Mouse (Mus musculus) mouse embryonic stem cell (cell line): ENCODE results near the gene Sec63.

Source experiments
- in situ Hi-C, 2 experiments: fragments of 300-500 bp; cut with MboI; formaldehyde crosslinking; loops; 1 replicate in 1 of 2; 3 replicates in 1 of 2; pipeline ENCODE4 v1.14.3; 2019 to 2020; ENCODE audit warnings: low sequenced_read_pairs in 2 of 2, low pct_unique_long_range_greater_than_20kb in 1 of 2, mixed read lengths in 1 of 2; ENCODE audit not compliant: unreplicated experiment in 1 of 2

Sec63 gene

DNA sequence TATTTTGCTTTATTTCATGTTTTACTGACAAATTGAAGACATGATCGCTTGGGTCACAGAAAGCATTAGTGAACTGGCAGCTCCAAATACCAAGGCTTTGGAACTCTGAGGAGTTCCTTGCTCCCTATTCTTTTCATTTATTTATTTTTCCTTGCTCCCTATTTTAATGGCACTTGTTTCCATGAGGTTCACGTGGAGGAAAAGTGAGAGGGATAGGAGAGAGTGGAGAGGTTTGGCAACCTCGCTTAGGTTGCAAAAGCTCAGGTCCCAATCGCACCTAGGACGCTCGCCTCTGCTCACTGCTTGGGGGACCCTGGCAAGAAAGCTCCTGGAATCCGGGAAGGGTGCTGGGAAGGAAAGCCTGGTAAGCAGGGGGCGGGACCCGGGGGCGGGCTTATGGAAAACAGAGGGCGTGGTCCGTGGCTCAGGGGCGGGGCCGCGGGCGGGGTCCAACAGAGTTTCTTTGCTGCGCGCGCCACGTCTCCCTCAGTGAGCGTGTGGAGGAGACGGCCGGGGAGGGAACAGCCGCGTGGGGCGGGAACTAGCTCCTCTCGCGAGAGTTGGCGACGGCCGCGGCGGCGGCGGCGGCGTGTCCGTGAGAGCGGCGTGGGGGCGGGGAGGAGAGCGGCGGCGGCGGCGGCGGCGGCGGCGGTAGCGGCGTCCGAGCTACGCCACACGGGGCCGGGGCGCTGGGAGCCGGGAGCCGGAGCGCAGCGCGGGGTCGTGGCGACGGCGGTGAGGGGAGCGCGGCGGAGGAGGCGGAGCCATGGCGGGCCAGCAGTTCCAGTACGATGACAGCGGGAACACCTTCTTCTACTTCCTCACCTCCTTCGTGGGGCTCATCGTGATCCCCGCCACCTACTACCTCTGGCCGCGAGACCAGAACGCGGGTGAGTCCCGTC lies at the start of gene Sec63:
TSS of gene Sec63 (plus strand) at position 498 of the 902 bp plus-strand sequence.
- in situ Hi-C loops, result no loop called here

DNA sequence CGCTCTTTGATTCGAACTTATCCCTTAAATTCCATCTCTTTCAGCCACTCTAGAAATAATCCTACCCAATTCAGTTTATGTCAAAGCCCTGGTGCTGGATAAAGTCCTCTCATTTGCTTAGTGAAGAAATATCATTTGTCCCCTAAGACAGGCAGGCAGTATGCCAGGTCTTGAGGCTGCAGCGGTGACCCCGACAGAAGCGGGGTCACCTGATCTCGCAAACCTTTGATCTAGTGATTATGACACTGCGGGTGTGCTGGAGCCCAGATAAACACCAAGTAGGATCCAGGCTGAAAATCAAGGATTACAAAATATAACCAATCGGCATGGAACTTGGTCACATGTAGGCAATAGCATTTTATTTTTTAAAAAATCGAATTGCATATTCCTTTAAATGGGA lies 46.6 kb upstream of the Sec63 start:
- in situ Hi-C loops, result no loop called here

DNA sequence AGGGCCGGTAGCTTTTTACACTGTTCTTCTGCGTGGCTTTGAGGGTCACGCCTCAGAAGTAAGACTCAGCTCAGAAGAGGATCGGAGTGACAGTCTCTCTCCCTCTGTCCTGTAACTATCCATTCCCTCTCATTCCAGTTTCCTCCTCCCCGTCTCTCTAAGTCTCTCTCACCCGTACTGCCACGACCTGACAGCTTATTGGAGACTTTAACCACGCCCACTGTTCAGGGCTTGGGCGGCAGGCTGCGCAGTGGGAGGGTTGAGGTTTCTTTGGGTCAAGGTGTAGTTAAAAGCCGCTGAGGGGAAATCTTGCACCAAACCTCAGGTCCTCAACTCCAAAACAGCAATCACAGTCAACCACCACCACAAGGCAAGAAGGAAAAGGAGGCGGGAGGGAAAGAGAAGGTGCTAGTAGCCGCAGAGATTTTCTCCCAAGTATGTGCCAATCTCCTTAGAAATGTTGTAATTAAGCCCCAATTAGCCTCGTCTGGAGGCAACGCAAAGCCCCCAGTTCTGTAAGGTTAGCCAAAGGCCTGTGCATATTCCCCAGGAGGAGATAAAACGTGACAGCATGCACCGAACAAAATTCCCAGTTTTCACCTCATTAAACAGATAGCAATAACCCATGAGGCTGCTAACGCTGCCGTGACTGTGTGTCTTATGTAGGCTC lies 45.8 kb upstream of the Sec63 start:
- in situ Hi-C loops, result no loop called here

DNA sequence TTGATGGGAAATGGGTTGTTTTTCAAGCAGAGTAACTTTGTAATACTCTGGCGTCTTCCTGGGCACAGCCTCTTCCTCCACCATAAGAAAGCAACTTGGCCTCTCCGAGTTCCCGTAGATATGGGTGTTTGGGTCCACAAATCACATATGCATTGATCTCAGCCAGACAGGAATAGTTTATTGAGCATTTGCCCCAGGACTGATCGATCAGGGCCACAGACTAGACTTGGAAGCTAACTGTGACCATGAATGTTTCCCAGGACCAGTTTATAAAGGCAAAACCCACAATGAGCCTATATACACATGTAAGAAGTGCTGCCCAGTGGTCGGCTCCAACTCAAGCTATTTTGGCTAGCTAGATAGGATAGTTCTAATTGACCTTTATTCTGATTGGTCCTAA lies 39.2 kb upstream of the Sec63 start:
- in situ Hi-C loops, result no loop called here

DNA sequence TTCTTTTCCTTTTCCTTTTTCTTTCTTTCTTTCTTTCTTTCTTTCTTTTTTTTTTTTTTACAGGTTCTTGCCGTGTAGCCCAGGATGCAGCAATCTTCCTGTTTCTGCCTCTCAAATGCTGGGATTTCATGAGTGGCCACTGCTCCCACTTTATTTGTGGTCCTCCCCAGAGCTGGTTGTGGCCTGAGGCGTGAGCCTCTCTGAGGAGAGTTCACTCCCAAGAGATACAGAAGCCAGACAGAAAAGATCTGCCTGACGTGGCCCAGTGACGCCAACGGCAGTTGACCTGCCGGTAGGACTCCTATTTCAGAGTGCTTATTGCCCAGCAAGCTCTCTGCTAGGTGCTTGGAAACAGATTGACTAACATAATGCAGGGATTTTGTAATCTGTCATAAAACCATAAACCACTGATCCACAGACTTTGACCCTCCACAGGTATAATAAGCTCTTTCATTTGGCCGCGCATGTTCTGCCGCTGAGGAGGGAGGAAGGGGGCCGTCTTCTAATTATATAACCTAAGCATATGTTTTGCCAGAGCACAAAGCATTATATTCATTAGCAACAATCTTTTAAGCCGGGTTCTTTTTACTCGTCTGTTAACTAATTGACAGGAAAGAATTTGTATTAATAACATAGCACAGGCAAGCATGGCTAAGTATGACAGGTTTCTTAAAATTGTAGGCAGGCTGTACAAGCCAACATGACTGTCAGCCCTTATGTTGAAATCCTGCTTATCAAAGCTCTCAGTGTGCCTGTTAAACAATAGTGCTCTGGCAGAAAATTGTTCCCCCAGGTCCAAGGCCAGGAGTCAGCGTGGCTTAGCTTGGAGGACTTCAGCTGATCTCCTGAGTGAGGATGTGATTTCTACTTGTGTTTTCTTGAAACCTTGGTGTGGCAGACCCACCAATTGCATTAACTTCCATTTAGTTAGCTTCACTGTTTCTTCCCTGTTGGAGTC lies 37.7 kb upstream of the Sec63 start:
- in situ Hi-C loops, result no loop called here

DNA sequence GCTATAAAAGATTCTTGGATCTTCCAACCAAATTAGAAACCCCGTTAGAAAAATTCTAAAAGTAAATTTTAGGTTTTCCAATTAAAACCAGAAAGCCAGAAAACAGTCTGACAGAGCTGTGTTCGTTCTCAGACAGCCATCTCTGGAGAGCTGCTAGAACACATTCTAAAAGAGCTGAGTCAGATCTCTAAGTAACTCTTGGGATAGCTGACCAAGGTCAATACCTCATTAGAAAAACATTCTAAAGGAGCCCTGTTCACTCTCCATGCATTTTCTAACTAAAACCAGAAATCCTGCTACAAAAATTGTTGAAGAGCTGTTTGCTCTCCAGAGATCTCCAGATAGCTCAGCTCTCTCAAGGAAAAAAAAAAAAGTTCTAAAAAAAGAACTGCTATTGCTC lies 31.7 kb upstream of the Sec63 start:
- in situ Hi-C loops, result loop anchor here (10.0 to 25.0 kb wide), 2 partner anchors 417 to 425 kb away; no protein-coding TSS in a partner anchor

DNA sequence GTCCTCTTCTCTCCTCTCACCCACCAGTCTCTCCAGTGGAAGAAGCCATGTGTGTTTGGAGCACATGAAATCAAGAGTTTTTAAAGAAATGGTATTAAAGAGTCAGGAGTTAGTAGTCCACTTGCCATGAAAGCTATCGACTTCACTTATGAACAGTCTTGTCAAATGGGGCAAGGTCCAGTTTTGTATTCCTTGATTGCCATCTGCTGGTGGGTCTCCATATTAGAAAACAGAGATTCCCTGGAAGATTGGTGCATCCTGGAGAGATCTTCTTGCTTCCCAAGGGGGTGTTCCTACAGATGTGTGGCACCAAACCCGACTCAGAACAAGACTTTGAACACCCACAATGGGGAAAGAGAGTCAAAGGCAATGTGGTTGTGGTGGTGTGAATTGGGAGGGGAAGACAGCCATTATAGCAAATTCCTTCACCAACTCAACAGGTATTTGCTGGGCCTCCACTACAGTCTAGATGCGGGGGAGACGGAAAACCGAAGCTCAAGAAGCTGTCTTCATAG lies 26.7 kb upstream of the Sec63 start:
- in situ Hi-C loops, result loop anchor here (10.0 to 25.0 kb wide), 2 partner anchors 422 to 430 kb away; no protein-coding TSS in a partner anchor

DNA sequence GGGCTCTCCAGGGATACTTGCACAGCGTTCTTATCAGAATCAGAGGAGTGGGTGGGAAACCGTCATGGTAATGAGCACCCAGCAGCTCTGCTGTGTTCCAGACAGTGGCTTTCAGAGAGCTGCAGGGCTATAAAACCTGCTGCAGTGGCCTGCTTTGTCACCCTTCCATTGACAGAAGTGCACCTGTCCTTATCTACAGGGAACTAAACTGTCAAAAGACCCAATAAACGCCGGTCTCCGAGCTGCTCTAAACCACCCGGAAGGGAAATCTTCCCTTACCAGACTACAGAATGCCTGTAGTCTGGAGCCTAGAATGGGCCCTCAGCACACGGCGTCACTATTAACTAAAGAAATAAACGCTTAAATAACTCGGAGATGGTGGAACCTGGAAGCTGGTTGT lies 9.5 kb upstream of the Sec63 start:
- in situ Hi-C loops, result no loop called here

DNA sequence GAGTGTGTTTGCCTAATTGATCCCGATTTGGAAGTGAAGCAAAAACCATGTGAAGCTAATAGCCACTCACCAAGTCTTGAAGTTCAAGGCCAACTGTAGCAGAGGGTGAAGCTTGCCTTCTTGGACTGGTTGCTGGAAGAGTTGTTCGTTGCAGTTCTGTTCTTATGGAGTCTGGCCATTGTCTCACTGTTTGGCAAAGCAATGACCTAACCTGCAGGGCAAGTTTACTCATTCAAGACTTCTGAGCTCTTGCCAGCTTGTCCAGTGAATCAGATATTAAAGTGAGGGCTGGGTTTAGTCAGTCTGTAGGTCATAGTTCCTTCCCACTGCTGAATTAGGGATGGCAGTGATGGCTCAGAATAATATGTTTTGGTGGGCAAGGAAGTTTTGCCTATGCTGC lies 7.0 kb upstream of the Sec63 start:
- in situ Hi-C loops, result no loop called here

DNA sequence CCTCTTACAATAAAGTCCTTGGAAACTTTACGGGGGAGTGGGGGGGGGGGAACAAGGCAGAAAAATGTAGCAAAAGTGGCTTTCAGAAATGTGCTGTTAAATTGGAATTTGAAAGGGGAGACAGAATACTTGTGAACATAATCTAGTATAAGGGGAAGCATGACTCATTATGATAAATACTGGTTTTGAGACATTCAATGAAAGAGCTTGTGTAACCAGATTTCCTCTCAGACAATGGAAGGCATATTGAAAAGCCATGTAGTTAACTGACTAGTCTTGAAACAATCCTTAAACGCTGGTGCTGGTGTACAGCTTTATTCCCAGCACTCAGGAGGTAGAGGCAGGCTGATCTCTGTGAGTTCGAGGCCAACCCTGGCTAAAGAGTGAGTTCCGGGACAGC lies 1.6 kb upstream of the Sec63 start:
- in situ Hi-C loops, result no loop called here

DNA sequence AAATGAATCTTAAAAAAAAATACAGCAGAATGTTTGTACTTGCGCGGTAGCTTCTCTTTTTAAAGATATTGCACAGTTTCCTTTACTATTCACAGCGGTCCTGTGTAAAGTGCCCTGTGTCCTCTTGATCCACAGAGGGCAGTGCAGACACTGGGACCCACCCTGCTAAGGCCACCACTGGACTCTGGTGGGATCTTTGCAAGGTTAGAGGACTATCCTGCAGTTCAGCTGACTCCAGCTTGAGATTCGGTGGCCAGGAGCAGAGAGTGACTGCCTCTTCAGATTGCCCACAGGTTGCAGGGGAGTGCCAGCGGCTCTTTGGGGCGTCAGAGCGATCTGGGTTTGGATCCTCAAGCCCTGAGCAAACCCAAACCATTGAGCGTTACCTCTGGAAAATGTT lies 967 bp upstream of the Sec63 start:
- in situ Hi-C loops, result no loop called here

DNA sequence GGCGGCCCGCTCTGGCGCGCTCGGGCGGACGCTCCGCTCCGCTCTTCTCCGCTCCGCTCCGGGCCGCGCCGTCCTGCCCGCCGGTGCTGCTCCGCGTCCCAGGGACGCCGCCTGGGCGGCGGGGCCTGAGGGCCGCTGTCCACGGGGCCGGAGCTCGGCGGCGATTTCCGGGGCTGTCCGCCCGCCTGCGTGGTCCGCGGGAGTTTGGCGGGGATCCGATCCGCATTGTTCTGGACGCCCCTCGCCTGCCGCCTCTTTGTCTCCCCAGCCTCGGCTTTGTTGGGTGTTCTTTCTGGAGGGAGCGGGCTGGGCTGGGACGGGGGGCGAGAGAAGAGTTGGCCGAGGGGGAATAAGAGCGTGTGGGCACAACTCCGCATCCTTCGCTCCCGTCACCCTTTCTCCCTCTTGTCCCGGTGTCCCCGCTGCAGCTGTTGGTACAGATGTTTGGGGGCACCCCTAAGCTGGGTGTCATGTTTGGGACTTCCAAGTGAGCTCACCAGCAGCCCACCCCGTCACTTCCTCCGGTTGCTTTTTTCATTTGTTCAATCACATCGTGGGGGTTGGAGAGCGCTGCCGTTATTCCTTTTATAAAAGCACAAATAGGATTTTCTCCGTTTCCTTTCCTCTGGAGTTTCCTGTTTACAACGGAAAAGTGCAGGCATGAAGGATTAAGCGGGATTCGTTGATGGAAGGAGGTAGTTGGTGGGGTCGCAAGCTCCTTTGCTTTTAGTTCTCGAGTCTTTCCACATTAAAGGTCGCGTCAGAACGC lies 789 bp downstream of the Sec63 start:
- in situ Hi-C loops, result no loop called here

DNA sequence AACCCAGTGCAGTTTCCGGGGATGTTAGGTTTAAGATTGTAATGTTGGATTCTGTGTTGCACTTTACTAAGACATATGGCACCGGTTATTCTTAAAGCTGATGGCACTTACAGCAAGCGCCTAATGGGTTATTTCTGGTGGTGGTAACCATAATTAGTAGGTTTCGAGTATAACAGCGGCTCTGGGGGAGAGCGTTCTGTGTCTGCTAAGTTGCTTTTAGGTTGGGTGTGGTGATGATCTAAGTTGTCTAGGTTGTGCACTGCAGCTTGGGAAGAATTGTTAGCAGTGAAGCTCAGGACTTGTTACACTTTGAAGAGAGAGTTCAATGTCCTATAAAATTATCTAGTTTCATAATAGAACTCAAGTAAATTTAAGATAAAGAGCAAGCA lies 1.4 kb downstream of the Sec63 start:
- in situ Hi-C loops, result no loop called here

DNA sequence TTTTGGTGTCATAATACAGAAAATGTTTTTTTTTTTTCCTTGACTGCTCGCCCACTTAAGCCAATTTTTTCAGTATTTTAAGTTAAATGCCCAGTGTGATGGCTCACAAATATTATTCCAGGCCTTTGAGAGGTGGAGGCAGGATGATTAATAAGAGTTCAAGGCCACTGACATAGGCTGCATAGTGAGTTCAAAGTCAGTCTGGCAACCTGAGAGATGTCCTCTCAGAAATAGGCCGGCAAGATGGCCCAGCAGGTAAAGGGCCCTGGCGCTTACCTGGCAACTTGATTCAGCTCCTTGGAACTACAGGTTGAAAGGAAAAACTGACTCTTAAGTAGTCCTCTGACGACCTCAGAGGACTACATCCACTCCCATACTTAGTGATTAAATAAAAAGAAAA lies 1.9 kb downstream of the Sec63 start:
- in situ Hi-C loops, result no loop called here

DNA sequence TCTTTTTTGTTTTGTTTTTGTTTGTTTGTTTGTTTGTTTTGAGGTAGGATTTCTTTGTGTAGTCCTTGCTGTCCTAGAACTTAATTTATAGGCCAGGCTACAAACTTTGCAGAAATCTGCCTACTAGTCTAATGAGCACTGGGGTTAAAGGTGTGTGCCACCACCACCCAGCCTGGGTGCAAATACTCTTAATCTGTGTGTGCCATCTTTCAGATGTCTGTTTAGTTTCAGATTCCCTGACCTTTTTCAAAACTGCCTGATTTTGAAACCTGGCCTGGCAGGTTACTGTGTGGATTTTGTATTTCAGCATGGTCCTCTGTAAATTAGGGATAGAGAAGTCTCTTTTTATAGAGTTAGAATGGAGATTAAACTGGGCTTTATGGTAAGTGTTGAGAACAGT lies 4.0 kb downstream of the Sec63 start:
- in situ Hi-C loops, result no loop called here

DNA sequence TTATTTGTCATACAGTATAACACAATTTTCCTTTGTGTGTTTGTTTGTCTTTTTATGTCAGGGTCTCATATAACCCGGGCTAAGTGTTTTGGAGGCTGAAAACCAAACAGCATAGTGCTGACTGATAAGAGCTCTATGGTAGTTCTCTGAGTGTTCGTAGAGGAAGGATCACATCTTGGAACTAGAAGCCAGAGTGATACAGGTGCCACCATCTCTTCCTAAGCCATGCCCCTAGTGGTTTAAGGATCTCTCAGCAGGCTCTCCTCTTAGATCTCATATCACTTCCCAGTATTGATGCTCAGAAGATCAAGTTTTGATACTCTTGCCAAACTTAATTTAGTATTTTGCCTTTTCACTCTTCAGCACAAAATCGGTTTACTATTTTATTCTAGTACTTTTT lies 14.2 kb downstream of the Sec63 start:
- in situ Hi-C loops, result no loop called here

DNA sequence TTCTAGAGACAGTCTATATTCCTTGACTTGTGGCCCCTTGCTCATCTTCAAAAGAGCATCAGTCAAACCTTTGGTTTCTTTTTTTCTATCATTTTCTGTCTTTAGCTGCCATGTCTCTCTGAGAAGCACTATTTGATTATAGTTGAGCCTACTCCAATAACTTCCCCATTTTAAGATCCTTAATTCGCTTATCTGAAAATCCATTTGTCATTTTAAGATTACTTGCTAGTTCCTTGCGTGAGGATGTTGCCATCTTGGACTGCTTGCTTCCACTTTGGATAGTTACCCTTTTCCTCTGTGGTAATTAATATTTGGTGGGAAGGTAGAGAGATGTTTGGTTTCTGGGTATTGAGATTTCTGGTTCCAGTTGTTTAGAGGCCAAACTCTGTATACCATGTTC lies 19.5 kb downstream of the Sec63 start:
- in situ Hi-C loops, result no loop called here

DNA sequence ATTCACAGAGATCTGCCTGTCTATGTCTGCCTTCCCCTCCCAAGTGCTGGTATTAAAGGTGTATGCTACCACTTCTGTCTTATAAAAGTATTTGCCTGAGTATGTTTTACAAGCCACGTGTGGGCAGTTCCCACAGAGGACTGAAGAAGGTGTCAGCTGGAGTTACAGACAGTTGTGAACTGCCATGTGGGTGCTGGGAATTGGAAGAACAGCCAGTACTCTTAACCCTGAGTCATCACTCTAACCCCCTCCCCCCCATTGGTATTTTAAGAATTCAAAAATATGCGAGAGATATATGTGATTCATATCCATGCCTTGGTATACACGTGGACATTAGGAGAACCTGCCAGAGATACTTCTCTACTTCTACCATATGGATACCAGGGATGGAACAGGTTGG lies 20.4 kb downstream of the Sec63 start:
- in situ Hi-C loops, result no loop called here
